Mouse (Mus musculus) frontal cortex, postnatal 14 days (tissue): ENCODE data around the gene Setd1b.

Experiments
- DNase-seq, 2 experiments: peaks; one replicate each; pipeline ENCODE4 v3.0.0; 2022; ENCODE audit warnings: low spot score in 2 of 2

Gene Setd1b

DNA sequence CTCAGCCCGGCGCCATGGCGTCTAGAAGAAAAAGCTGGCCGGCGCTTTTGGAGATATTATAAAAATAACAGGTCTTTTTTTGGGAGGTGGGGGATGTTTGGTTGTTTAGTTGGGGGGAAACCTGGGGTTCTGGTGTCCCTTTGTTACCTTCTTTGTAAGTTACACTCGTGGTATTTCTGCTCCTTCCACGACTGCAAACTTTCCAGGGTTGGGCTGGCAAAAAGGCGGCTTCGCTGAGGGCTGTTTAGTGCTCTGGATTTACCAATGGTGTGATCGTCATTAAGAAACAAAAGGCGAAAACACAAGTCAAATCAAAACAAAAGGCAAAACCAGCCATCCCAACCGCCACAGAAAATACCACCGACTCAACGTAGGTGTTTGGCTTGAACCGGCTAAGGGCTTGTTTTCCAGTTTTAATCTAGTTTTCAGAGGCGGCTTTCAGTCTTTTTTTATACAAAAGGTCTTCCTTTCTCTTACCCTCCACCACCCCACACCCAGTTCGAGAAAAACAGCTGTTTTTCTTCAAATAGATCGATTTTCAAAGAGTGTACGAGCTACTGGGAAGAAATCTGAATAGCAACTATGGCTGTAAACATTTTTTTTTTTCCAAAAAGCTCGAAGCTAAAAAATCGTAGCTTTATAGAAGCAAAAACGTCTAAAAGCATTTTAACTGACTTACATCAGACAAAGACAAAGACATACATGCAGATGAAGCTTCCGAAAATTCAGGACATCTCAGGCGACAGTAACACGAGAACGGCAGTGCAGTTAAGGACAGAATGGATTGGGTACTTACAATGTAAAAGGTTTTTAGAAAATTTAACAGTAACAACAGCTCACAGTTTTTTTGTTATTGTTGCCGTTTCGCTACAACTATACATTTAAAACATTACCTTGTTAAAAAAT is 2.0 kb upstream of the Setd1b start:
- DNase-seq: no peak

DNA sequence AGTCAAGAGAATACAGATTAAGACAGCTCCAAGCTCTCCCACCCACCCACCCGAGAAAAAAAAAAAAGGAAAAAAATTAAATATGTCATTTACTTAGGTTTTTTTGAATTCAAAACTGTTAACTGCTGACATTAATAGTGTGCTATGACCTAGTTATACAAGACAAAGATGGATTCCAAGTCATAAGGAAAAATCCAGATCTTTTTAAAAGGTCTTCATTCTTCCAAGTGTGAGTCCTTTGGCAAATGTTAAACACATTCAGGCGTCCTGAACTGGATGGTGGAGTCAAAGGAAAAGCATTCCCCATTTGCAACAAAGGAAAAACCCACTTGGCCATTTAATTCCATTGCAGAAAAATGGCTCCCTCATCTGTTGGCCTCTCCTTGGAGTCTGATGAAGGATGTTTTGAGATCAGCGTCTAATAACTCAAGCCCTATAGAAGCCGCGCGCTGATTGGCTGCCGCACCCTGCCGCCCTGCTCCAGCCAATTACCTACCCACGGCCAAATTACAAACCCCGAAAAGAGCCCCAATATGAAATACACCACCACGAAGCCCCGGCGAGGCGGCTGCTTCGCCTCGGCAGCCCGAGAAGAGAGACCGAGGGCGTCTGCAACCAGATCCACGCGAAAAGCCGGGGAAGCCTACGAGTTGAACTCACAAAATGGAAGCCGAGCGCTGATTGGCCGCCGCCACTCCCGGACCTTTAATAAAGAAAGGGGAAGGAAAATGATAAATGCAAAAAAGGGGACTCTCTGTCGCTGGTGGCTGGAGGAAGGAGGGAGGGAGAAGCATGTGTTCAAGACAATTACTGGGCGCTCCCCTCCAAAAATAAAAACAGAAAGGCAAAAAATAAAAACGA is 1.1 kb upstream of the Setd1b start:
- DNase-seq: peak; percentile 91 to 92

DNA sequence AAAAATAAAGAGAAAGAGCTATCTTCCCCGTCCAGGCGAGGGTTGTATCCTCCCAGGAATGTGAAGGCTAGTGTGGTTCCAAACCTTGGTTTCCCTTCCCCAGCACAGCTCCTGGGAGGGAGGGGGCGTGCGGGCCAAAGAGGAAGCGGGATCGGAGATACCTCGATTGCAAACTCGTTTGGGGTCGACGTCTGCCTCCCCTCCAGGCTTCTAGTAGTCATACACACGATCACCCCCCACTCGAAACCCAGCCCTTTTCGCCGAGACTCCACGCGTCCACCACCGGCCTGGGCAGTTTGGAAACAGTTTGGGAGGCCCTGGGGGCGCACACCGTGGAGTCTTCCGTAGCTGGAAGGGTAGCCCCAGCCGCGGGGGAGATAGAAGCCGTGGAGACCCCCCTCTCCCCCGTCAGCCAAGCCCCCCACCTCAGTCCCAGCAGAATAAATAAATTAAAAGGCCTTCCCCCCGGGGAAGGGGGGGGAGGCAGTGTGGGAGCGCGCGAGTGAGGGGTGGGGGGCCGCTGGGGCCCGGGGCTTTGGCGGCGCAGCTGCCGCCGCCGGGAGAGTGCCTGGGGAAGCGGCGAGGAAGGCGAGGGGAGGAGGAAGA is 335 bp upstream of the Setd1b start:
- DNase-seq: peak in 1 of 2 experiments; percentile 47

DNA sequence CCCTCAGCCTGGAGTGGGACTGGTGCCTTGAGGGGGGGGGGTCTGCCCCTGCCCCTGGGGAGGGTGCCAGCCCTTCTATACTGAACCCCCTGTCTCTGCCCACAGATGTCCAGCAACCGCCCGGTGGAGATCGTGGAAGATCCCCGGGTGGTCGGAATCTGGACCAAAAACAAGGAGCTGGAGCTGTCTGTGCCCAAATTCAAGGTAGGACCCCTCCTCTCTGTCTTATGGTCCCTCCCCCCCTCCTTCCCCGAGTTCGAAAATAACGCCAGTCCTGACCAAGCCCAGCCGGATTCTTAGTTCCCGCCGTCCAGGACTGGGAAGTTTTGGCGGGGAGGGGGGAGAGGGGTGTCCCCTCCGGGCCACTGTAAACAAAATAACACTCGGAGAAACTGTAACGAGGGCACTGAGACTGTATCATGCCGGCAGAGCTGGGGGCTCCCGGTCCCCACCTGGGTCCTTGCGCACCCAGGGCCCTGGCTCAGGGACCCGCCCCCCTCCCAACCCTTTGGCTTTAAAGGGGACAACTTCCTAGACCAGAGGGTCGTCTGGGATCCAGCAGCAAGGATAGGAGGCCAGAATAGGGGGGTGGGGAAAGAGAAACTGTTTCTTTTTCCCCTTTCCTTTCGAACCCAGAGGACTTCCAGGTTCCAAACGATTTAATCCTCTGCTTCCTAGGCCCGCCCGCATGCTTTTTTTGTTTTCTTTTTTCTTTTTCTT is 1.4 kb downstream of the Setd1b start:
- no peak for DNase-seq

DNA sequence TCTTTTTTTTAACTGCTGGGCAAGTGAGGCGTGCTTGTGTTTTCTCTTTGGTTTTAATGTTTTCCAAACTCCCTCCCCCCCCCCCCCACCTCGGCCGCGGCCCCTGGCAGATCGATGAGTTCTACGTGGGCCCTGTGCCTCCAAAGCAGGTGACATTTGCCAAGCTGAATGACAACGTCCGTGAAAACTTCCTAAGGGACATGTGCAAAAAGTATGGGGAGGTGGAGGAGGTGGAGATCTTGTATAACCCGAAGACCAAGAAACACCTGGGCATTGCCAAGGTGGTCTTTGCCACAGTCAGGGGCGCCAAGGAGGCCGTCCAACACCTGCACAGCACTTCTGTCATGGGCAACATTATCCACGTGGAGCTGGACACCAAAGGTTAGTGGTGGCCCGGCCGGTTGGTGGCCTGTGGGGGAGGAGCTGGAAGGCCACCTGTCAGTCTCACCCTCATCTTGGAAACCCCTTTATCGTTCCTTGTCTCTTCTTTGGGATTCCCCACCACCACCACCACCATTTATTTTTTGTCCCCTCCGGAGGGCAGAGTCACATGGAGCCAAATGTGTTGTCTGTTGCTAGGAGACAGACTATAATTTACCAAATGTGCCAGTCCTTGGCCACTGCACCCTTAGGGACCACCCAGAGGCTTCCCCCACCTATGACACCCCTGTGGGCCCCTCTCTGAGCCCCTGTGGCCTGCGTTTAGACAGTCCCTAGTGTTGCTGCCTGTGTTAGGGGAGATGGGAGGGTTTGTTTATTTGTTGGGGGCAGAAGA is 2.2 kb downstream of the Setd1b start:
- DNase-seq: no peak

DNA sequence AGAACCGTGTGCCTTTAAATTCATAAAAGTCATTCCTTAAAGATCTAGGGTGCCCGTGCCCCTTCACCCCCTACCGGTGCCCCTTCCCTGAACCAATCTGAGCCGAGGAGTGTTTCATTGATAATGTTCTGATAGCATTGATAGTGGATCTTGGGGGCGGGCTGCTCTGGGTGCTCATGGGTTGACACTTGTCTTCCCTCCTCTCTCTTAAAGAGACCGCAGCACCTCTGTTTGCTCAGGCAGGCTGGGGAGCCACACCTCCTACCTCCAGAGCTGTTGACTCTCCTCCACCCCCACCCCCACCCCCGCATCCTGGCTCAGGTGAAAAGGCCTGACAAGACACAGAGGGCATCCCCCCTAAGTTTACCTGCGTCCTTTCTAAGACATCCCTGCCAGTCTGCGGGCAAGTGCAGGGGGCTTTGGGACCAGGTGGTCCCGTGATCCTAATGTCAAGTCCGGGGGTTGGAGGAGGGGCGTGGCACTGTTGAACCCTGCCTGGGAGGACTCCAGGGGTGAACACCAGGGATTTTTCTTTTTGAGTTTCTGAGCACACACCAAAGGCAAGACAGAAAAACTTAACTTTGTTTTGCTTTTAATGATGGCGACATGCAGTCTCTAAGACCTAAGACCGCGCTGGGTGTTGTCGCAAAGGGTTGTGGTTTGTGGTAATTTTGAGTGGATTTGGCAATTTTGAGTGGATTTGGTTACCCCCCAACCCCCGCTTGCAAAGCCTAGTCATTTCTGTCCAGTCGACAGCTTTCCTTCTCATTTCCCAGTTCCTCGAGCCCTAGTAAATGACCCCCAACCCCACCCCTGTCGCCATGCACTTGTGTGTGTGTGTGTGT is 3.0 kb downstream of the Setd1b start:
- DNase-seq: no peak

DNA sequence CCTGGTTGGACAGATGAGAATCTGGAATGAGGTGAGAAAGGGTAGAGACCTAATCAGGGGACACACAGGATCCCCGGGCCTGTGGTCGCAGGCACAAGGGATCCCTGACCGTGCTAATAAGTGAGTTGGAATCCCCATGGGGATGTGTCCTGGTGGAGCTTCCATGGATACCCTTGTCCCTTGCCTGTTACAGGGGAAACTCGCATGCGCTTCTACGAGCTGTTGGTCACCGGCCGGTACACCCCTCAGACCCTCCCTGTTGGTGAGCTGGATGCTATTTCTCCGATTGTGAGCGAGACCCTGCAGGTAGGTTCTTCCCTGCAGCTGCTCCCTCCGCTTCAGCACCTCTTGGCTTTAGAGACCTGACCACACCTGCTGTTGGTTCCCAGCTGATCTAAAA is 4.4 kb downstream of the Setd1b start:
- DNase-seq: no peak

DNA sequence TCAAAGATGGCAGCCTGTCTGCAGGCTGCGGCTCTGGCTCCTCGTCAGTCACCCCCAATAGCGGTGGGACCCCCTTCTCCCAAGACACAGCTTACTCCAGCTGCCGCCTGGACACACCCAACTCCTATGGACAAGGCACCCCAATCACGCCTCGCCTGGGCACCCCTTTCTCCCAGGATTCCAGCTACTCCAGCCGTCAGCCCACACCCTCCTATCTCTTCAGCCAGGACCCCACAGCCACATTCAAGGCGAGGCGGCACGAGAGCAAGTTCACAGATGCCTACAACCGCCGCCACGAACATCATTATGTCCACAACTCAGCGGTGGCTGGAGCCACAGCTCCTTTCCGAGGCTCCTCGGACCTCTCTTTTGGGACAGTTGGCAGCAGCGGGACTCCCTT is 5.6 kb downstream of the Setd1b start:
- no peak for DNase-seq

DNA sequence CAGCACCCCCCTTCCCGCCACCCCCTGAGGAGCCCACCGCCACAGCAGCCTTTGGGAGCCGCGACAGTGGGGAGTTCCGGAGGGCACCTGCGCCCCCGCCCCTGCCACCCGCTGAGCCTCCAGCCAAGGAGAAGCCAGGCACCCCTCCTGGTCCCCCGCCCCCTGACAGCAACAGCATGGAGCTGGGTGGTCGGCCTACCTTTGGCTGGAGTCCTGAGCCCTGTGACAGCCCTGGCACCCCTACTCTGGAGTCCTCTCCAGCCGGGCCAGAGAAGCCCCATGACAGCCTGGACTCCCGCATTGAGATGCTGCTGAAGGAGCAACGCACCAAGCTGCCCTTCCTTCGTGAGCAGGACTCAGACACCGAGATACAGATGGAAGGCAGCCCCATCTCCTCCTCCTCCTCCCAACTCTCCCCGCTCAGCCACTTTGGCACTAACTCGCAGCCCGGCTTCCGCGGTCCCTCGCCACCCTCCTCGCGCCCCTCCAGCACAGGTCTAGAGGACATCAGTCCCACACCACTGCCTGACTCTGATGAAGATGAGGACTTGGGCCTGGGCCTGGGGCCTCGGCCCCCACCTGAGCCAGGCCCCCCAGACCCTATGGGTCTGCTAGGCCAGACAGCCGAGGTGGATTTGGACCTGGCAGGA is 6.2 kb downstream of the Setd1b start:
- no peak for DNase-seq

DNA sequence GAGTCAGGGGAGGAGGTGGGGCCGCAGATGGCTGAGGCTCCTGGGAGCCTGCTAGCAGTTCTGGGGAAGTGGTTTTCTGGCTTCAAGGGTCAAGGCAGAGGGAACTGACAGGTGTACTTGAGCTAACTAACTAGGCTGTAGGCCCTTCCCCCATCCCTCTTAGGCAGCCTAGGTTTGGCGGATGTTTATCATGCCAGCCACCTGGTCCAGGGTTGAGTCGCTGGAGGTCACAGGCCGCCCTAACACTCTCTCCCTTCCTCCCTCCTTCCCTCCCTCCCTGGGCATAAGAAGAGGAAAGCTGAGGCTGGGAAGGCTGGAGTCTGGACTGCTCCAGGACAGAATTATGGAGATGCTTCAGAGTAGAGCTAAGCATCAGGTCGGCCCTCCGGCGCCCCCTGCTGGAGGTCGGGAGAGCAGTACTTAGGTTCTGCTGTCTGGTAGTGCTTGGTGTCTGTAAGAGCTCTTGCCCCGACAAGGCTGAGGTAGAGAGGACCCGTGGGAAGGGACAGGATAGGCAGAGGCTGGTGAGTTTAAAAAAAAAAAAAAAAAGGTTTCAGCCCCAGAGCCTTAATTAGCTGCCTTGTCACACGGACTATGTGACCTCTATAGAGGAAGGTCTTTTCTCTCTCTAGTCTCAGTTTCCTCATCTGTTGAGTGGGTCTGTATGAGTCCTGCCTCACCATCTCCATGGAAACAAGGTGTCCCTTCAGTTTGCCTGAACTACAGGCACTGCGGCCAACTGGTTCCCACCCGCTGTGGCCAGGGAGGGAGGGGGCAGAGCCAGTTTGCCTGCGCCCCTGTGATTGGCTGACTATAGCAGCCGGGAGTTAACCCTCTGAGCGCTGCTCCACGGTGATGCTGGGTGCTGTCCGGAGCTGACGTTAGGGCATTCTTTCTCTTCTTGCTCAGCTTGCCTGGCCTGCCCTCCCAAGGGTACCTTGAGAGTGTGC is 7.7 kb downstream of the Setd1b start:
- DNase-seq: peak; percentile 81 to 88

DNA sequence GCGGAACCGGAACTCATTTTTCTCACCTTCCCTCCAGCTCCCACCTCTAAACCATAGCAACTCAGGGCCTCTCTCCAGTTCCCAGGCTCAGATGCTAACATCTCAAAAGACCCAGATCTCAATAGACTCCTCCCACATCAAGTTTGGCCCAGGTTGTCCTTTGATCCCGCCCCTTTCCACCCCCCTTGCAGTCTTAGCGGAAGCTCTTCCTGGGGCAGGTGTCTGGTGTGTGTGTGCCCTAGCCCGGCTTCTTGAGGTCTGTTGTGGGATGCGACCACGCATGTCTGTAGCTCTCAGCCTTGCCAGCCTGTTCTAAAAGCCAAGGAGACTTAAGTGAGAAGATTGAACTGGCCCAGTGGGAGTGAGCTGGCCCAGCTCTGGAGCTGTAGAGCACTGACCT is 8.6 kb downstream of the Setd1b start:
- no peak for DNase-seq

DNA sequence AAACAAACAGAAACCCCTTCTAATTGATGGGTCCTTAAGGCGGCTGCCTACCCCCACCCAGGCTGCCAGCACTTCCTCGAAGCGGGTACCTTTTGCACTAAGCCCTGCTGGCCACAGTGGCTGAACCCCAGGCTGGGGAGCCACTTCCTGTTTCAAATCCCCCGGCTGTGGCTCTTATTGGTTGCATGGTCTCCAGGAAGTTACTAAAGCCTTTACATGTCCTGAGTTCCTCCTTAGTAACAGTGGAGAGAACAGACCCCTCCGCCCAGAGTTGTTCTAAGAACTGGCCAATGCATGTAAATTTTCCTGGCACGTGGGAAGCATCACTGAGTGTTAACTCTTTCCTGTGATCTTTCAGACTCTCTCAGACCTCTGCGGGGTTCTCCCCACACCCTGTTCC is 9.1 kb downstream of the Setd1b start:
- DNase-seq: no peak

DNA sequence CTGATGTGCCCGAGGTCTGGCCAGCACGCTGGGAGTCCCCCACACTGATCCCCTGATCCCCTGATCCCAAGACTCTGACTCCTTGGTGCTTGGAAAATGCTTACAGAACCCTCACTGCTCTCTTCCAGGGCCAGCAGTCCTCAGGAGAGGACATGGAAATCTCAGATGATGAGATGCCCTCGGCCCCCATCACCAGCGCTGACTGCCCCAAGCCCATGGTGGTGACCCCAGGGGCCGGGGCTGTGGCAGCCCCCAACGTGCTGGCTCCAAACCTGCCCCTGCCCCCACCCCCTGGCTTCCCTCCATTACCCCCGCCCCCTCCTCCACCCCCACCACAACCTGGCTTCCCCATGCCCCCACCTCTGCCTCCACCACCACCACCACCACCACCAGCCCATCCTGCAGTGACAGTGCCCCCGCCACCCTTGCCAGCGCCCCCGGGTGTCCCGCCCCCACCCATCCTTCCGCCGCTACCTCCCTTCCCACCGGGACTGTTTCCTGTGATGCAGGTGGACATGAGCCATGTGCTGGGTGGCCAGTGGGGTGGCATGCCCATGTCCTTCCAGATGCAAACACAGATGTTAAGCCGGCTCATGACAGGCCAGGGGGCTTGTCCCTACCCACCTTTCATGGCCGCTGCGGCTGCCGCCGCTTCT is 9.8 kb downstream of the Setd1b start:
- DNase-seq: no peak

DNA sequence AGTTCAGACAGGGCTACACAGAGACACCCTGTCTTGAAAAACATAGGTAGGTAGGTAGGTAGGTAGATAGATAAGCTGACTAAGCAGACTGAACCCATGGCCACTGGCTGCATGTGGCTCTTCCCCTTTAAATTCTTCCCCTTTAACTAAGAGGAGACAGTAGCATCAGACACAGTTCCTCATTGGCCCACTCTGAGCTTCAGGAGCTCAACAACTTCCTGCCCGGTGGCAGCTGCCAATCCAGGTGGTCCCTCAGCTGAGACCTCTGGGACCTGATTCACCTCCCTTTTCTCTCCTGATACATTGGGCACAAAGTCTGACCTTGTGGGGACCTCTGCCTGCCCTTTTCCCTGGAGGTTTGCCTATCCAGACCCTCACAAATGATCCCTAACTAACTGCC is 10.9 kb downstream of the Setd1b start:
- no peak for DNase-seq

DNA sequence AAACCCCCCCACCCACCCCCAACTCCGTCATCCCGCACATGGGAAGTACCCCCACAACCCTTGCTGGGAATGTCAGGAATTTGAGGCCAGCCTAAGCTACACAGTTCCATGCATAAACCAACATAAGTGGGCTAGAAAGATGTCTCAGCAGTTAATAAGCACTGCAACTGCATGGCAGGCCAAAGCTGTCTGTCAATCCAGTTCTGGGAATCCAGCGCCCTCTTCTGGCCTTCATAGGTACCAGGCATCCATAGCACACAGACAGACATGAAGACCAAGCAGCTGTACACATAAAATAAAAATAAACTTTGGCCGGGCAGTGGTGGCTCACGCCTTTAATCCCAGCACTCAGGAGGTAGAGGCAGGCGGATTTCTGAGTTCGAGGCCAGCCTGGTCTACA is 13.4 kb downstream of the Setd1b start:
- DNase-seq: peak in 1 of 2 experiments; percentile 50

DNA sequence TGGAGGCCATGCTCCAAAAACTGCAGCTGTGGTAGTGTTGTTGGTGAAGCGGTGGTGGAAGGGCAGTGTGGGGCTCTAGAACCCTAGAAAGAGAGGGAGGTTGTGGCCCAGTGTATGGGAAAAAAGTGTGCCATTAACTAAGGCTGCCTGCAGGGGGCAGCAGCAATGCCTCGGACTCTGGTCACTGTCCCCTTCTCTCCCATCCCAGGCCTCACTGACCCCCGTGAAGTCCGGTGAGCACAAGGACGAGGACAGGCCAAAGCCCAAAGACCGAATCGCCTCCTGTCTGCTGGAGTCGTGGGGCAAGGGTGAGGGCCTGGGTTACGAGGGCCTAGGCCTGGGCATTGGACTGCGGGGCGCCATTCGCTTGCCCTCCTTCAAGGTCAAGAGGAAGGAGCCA is 14.8 kb downstream of the Setd1b start:
- no peak for DNase-seq

DNA sequence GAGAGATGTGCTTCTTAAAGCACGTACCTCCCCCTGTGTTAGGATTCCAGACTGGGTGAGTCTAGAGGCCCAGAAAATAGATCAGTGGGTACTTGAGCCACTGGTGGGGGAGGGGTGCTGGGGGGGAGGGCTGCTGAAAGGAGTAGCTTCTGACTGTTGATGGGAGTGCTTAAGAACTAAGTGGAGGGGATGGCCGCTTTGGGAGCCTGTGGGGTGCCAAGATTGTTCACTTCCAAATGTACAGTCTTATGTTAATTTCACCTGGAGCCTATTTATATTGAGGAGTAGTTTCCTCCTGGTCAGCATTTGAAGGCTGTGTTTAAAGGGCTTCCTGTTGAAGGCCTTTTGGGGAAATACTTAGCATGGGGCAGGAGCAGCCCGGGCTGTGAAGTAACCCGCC is 16.0 kb downstream of the Setd1b start:
- DNase-seq: no peak

DNA sequence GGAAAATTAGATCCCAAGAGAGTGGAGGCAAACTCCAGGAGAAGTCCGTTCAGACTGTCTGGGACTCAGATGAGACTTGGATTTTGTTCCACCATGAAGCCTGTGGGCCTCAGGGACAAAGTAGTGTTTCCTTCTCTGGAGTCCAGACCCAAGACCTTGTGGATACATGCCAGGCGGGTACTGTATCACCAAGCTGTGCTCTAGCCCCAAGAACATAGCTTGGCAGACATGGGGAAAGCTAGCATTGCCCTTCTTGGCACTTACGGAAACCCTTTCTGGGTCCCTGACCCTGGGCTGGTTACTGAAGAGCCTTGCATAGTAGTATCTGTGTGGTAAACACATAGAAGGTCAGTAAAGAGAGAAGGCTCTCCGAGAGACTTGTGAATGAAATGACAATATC is 17.5 kb downstream of the Setd1b start:
- DNase-seq: no peak
